Mouse (Mus musculus): ENCODE results near the gene Arid1b. TPM values are rescaled to one million over a fixed set of nuclear protein-coding genes. Genes with fewer than 3 reads are reported as not detected.

The Arid1b gene
- total RNA-seq, 2 experiments from 2014 or later = 100 to 110 TPM

- no peak for DNase-seq
Measured at GRCm38 (mm10) chr17:5215352-5215751, 221.2 kb downstream of the Arid1b start.

DNA sequence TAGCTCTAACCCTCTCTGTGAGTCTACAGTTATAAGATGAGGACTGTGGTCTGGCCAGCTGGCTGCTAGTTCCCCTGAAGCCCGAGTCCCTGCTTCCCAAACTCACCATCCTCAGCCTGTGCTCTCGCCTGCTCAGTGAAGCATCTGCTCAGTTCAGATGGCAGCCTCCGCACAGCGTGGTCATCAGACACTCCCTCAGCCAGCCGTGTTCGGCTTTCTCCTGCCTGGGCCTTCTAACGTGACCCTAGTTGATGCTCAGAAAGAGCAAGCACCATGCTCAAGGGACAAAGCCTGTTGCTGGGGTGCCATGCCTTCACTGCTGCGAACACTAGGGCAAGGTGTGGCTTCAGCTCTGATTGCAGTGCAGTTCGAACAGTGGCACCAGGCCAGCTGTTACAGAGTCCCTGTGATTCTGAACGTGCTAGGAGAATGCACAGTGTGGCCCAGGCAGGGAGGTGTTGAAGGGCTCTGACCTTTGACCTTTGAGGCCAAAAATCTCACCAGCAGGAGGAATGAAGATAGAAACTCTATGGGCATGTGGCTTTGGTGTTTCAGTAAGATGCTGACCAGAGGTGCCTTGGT lies 222.9 kb downstream of the Arid1b start:
- no peak for DNase-seq

- DNase-seq = no peak
Measured at GRCm38 (mm10) chr17:5217852-5218845, 224.0 kb downstream of the Arid1b start.

GRCm38 (mm10) chr17:5218955-5219557 lies 224.9 kb downstream of the Arid1b start:
- no peak for DNase-seq

GRCm38 (mm10) chr17:5221041-5221440 lies 226.9 kb downstream of the Arid1b start:
- no peak for DNase-seq

DNA sequence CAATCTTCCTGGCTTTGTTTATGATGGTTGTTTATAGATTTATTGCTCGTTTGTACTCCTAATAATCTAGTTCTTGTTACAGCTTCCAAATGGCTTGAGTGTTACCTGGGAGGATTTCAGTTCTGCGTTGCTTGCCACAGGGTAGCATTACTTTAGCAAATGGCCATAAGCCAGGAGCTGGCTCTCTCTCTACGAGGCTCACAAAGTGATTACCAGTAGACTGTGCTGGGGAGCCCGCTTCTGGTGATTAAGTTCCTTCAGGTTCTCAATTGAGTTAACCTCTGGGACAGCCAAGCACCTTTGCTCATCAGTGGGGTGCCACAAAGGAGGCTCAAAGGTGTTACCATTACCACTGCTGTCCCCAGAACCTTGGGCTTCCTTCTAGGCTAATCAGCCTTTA lies 227.4 kb downstream of the Arid1b start:
- no peak for DNase-seq

- DNase-seq = no peak
Measured at GRCm38 (mm10) chr17:5222827-5223226, 228.7 kb downstream of the Arid1b start.

- no peak for DNase-seq
Measured at GRCm38 (mm10) chr17:5224932-5225331, 230.8 kb downstream of the Arid1b start.

DNA sequence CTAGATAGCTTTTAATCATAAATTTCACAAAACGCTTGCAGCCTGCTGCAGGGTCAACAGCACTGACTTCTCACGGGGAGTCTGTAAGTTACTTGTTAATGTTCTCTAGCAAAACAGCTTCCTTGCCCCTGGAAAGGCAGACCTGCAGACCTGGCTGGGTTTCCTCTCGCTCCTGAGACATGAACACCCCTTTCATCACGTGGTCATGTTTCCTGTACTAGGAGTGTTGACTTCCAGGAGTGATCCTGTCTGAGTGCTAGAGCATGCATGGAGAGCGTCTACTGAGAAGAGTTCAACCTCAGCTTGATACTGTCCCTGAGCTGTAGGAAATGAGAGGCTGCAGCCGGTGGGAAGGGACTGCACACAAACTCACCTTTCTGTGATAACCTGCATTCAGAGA lies 233.0 kb downstream of the Arid1b start:
- DNase-seq = no peak

DNA sequence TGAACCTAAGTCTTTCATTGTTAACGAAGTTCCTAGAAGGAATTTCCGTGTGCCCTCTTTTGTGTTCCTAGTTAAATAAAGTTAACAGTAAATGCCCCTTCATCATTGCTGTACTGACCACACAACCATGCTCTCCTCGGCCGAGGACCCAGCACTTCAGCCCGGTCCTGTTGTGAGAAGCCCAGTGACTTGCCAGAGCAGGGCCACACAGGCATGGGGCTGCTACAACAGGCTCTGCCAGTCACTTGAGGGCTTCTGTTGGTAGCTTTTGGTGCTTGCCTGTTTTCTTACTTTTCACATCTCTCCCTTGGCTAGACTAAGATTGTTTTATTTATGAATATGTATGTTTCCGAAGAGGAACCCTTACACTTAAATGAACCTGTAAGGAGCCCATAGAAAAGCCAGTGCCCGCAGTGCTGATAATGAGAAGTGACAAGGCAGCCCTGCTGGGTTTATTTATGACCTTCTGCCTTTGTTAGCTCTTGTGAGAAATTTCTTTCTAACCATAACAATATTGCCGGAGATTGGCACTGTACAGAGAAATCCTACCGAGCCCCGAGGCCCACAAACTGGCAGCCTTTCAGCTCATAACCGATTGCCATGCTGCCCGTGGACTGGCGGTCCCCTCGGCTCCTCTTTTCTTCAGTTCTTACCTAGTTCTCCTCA lies 234.0 kb downstream of the Arid1b start:
- no peak for DNase-seq

DNA sequence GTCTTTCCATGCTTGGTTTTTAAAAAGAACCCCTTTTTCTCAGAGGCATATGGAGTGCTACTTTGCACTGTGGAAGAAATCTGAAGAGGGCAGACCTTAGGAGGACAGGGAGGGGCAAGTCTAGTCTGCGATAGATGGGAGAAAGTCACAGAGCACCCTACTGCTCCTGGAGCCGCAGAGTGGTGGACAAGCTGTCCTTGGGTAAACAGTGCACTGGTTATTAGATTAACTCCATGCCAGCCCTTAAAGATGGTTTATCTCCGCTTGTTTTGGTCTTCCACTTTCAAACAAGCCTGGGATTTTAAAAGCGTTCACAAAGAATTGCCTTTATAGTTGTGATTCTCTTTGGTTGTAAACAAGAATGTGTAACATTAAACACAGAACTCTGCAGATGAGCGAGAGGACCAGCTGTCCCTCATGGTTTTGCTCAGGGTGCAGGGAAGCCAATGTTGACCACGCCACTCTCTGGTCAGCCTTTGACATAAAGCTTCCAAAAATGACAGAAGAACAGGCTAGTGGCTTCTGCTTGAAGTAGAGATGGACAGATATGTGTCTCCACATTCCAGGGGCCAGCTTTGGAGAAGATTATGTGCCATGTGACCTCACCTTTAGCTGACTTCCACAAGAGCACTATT lies 234.6 kb downstream of the Arid1b start:
- no peak for DNase-seq

DNA sequence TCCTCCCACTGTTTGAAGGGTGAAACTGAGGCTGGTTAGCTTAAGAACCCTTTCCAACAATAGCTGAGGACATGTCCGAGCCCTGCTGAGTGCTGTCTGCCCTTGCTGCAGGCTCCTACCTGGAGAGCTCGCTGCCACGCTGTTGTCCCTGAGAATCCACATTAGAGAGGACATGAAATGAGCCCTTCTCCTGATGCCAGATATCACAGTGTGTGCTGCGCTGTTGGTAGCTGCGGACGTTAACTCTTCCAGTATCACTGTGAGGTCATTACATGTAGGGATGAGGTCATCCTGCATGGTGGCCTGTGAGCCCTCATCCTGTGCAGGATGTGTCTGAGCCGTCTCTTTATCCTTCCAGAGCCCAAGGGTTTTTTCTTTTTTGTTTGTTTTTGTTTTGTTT lies 235.9 kb downstream of the Arid1b start:
- DNase-seq = no peak

GRCm38 (mm10) chr17:5232180-5232579 lies 238.0 kb downstream of the Arid1b start:
- no peak for DNase-seq

DNA sequence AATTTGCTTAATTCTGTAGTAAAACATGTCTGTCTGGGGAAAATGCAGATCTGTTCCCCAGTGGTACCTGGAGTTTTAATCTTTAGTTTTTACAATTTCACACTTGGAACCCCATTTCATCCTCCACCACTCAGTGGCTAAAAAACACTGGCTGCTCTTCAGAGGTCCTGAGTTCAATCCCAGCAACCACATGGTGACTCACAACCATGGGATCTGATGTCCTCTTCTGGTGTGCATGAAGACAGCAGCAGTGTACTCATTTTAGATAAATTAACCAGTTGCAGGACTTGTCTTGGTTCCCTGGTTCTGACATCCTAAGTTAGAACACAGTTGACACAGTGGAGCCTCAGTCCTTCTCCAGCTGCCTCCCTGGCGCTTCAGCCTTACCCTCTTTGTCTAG lies 239.9 kb downstream of the Arid1b start:
- DNase-seq = no peak

DNA sequence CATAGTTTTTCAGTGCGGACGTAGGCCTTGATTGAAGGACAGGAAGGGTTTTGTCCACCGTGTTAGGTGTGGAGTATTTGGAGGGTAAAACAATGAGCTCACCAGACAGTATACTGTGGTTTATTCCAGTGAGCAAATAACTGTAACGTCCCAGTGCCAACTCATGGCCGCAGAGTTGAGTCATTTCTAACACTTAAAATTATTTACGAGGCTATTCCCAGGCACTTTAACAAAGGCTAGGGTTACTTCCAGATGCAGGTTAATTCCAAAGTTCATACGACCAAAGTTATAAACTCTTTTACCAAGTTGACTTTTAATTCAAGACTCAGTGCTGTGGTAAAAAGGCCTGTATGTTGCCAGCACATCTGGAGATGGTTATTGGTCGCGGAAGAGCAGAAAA lies 240.9 kb downstream of the Arid1b start:
- no peak for DNase-seq

GRCm38 (mm10) chr17:5237765-5238164 lies 243.6 kb downstream of the Arid1b start:
- no peak for DNase-seq

GRCm38 (mm10) chr17:5238387-5239245 lies 244.5 kb downstream of the Arid1b start:
- DNase-seq = no peak

- DNase-seq = no peak
Measured at GRCm38 (mm10) chr17:5244526-5244925, 250.4 kb downstream of the Arid1b start.

DNA sequence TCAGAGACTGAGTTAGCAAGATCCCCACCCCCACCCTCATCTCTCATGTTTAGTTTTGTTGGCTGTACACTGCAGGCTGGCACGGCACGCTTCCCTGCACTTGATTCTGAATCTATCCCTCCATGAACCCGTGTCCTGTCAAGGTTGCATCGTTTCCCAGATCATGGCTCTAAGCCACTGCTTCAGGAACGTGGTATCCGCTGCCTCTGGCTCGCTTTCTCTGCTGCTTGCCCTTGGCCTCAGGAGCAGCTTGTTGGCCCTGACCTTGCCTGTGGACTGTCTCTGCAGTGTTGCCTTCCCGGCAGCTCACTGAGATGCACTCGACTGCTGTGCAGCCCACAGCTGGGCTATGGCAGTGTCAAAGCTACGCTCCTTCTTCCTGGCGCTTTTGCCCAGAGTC lies 252.6 kb downstream of the Arid1b start:
- no peak for DNase-seq

- no peak for DNase-seq
Measured at GRCm38 (mm10) chr17:5247247-5247646, 253.1 kb downstream of the Arid1b start.

- DNase-seq = no peak
Measured at GRCm38 (mm10) chr17:5247737-5248136, 253.6 kb downstream of the Arid1b start.
